Mouse (Mus musculus): ENCODE results near the gene Dclre1b.

- no peak for TF ChIP-seq POLR2A (IDR thresholded peaks at IDR 0.05; ENCODE audit: borderline replicate concordance, extremely low read depth, insufficient read depth, insufficient read length, poor library complexity, severe bottlenecking)
- TF ChIP-seq CTCF (IDR thresholded peaks at IDR 0.05; ENCODE audit: borderline replicate concordance, extremely low read depth, insufficient read depth, insufficient read length), result no peak
Measured at GRCm38 (mm10) chr3:103810967-103811366, 1.7 kb upstream of the Dclre1b start.

Measured in brain, embryonic 14.5 days (tissue).